38 mouse cellular contexts compared by ENCODE assay signal in genomic region chr1:82797088-82797487, GRCm38 (mm10). TPM values are rescaled to one million over a fixed set of nuclear protein-coding genes. Genes with fewer than 3 reads are reported as not detected.
DNase-seq lines count a peak whose midpoint lies in the region; ATAC-seq and TF ChIP-seq lines count a peak whose summit lies in the region.
"Had no signal": no experiment of that assay in that cellular context is flagged by ENCODE, and none has a peak within 500 bp of the region (broad histone marks: within the 10 kb centered on the region; RNA-seq: fewer than 3 reads in every experiment).

No protein-coding gene starts in this region.

- DNase-seq in 416B (ENCODE audit: low read depth) (peak; percentile 56), MN1 (ENCODE audit: low spot score) (no peak)
- DNase-seq in midbrain, embryonic 10.5 days (ENCODE audit: low spot score), result no peak
- DNase-seq: adrenal gland, adult 8-10 months; cerebellum, adult 8-10 months; cerebellum, postnatal 36 days; gastrocnemius, postnatal 10 days; heart, postnatal 10 days; kidney, adult 18-20 months; kidney, postnatal 36 days; layer of hippocampus, adult 9-11 months; midbrain, embryonic 14.5 days; retina, postnatal 1 day; right cerebral cortex, postnatal 14 days had no signal

- peaks cover 26% of the 10 kb centered on the region for H3K27me3 ChIP-seq in liver, embryonic 15.5 days
- no peaks in the 10 kb centered on the region for H3K27me3 ChIP-seq in hindbrain, embryonic 12.5 days
- no peaks in the 10 kb centered on the region for H3K27me3 ChIP-seq in midbrain, embryonic 10.5 days (ENCODE audit: low read depth, poor library complexity, severe bottlenecking)
- H3K27me3 ChIP-seq: forebrain, embryonic 13.5 days; heart, embryonic 13.5 days; hindbrain, embryonic 15.5 days; kidney, embryonic 15.5 days; limb, embryonic 15.5 days; lung, embryonic 15.5 days; stomach, embryonic 15.5 days had no signal

- no peak for TF ChIP-seq POLR2A in bone marrow macrophage, adult 2 months (IDR thresholded peaks at IDR 0.05; ENCODE audit: borderline replicate concordance, low read depth, low read length)

- H3K4me1 ChIP-seq in bone marrow macrophage, adult 2 months (ENCODE audit: control insufficient read depth, insufficient read depth, low read length), result peaks cover 73% of the 10 kb centered on the region
- H3K4me1 ChIP-seq in liver, embryonic 15.5 days (replicated peaks), result peaks cover 35% of the 10 kb centered on the region
- no peaks in the 10 kb centered on the region for H3K4me1 ChIP-seq in hindbrain, embryonic 12.5 days
- no peaks in the 10 kb centered on the region for H3K4me1 ChIP-seq in midbrain, embryonic 10.5 days
- H3K4me1 ChIP-seq: forebrain, embryonic 13.5 days; hindbrain, embryonic 15.5 days; lung, embryonic 15.5 days; stomach, embryonic 15.5 days had no signal

- 37% methylated on average over 4 of the region's 4 CpGs for WGBS in liver, embryonic 15.5 days (ENCODE audit: insufficient replicate concordance)
- 92% methylated on average over 4 of the region's 4 CpGs for WGBS in hindbrain, embryonic 12.5 days
- 93% methylated on average over 4 of the region's 4 CpGs for WGBS in midbrain, embryonic 10.5 days

- ATAC-seq in liver, embryonic 15.5 days (ENCODE audit: insufficient read depth), result peak; percentile 35; the same call in 1 of the 2 replicates
- peak; percentile 52 for ATAC-seq in megakaryocyte progenitor cell, adult 5-6 weeks (replicated peaks; ENCODE audit: poor library complexity)
- no peak for ATAC-seq in hindbrain, embryonic 12.5 days (ENCODE audit: low FRiP score)
- ATAC-seq: CD4-positive, CD25-positive, alpha-beta regulatory T cell, adult 4 months; forebrain, embryonic 13.5 days had no signal

- TF ChIP-seq CTCF in bone marrow macrophage, adult 2 months (IDR thresholded peaks at IDR 0.05; ENCODE audit: low read depth, low read length), result no peak

- H3K9ac ChIP-seq in liver, embryonic 15.5 days, result no peak overlapping the region
- no peak overlapping the region for H3K9ac ChIP-seq in hindbrain, embryonic 12.5 days
- H3K9ac ChIP-seq: forebrain, embryonic 13.5 days; heart, embryonic 13.5 days; hindbrain, embryonic 15.5 days; kidney, embryonic 15.5 days; limb, embryonic 15.5 days; lung, embryonic 15.5 days; stomach, embryonic 15.5 days had no signal

- H3K9me3 ChIP-seq in liver, embryonic 15.5 days (replicated peaks), result no peaks in the 10 kb centered on the region
- no peaks in the 10 kb centered on the region for H3K9me3 ChIP-seq in hindbrain, embryonic 12.5 days (replicated peaks)
- H3K9me3 ChIP-seq in midbrain, embryonic 10.5 days (replicated peaks), result no peaks in the 10 kb centered on the region
- H3K9me3 ChIP-seq: forebrain, embryonic 13.5 days; heart, embryonic 13.5 days; hindbrain, embryonic 15.5 days; kidney, embryonic 15.5 days; limb, embryonic 10.5 days; limb, embryonic 15.5 days; lung, embryonic 15.5 days; stomach, embryonic 15.5 days had no signal

- no peaks in the 10 kb centered on the region for H3K36me3 ChIP-seq in liver, embryonic 15.5 days (replicated peaks)
- no peaks in the 10 kb centered on the region for H3K36me3 ChIP-seq in hindbrain, embryonic 12.5 days
- no peaks in the 10 kb centered on the region for H3K36me3 ChIP-seq in midbrain, embryonic 10.5 days
- H3K36me3 ChIP-seq: heart, embryonic 13.5 days; hindbrain, embryonic 15.5 days; kidney, embryonic 15.5 days; limb, embryonic 10.5 days; limb, embryonic 15.5 days; lung, embryonic 15.5 days; stomach, embryonic 15.5 days had no signal

- H3K4me2 ChIP-seq in liver, embryonic 15.5 days, result peak overlapping the region; percentile 11; the same call in 1 of the 2 replicates
- no peak overlapping the region for H3K4me2 ChIP-seq in hindbrain, embryonic 12.5 days (replicated peaks)
- H3K4me2 ChIP-seq: forebrain, embryonic 13.5 days; heart, embryonic 13.5 days; hindbrain, embryonic 15.5 days; kidney, embryonic 15.5 days; limb, embryonic 15.5 days; lung, embryonic 15.5 days; stomach, embryonic 15.5 days had no signal

- H3K4me3 ChIP-seq in bone marrow macrophage, adult 2 months (ENCODE audit: insufficient read depth, low read length), result no peak overlapping the region
- H3K4me3 ChIP-seq in liver, embryonic 15.5 days (replicated peaks), result no peak overlapping the region
- no peak overlapping the region for H3K4me3 ChIP-seq in hindbrain, embryonic 12.5 days
- no peak overlapping the region for H3K4me3 ChIP-seq in midbrain, embryonic 10.5 days
- H3K4me3 ChIP-seq: forebrain, embryonic 13.5 days; heart, embryonic 13.5 days; hindbrain, embryonic 15.5 days; kidney, embryonic 15.5 days; limb, embryonic 10.5 days; limb, embryonic 15.5 days; lung, embryonic 15.5 days; stomach, embryonic 15.5 days had no signal

- H3K27ac ChIP-seq in bone marrow macrophage, adult 2 months (ENCODE audit: insufficient read depth, low read depth, low read length), result peak overlapping the region; percentile 86
- no peak overlapping the region for H3K27ac ChIP-seq in liver, embryonic 15.5 days (replicated peaks)
- H3K27ac ChIP-seq in hindbrain, embryonic 12.5 days, result no peak overlapping the region
- H3K27ac ChIP-seq in midbrain, embryonic 10.5 days (replicated peaks), result no peak overlapping the region
- H3K27ac ChIP-seq: forebrain, embryonic 13.5 days; hindbrain, embryonic 15.5 days; kidney, embryonic 15.5 days; limb, embryonic 10.5 days; limb, embryonic 15.5 days; stomach, embryonic 15.5 days had no signal

RNA-seq across cellular contexts. Expression of gene Gm47791, which starts 26.0 kb away (rescaled TPM):
- not detected in 2 replicates for polyA plus RNA-seq in bone marrow macrophage, adult 2 months (2012; ENCODE audit: insufficient read depth, insufficient read length, missing spikeins)
- polyA plus RNA-seq in liver, embryonic 15.5 days (2015; fragmentation: Nextera tagmentation; extraction: Ambion mirVana), result not detected in 2 replicates
- total RNA-seq in megakaryocyte progenitor cell, adult 5-6 weeks (2015), result not detected in 2 replicates
- not detected in 2 replicates for total RNA-seq in megakaryocyte progenitor cell, adult 5-6 weeks (2017)
- not detected in 2 replicates for polyA plus RNA-seq in hindbrain, embryonic 12.5 days (2016; fragmentation: Nextera tagmentation; extraction: Ambion mirVana)
- polyA plus RNA-seq in midbrain, embryonic 10.5 days (2016; fragmentation: Nextera tagmentation; extraction: Ambion mirVana), result not detected in 2 replicates
- total RNA-seq: adrenal gland, adult 8-10 months; adrenal gland, postnatal 4 days; gastrocnemius, postnatal 10 days; heart, postnatal 10 days; hematopoietic stem cell, adult 5-6 weeks; left cerebral cortex, postnatal 10 days; megakaryocyte-erythroid progenitor cell, adult 5-6 weeks; monocyte, adult 5-6 weeks had no signal
- polyA plus RNA-seq: CD4-positive, CD25-positive, alpha-beta regulatory T cell, adult 4 months; embryonic facial prominence, embryonic 11.5 days; forebrain, embryonic 13.5 days; gonadal fat pad, adult 2 months; heart, embryonic 13.5 days; hindbrain, embryonic 15.5 days; inflammation-experienced regulatory T-cells, adult 6 months; kidney, embryonic 15.5 days; limb, embryonic 10.5 days; limb, embryonic 15.5 days; lung, embryonic 15.5 days; midbrain, embryonic 14.5 days; neural tube, embryonic 14.5 days; small intestine, adult 2 months; stomach, embryonic 15.5 days; urinary bladder, adult 2 months had no signal

RNA-seq across cellular contexts. Expression of gene Tm4sf20, which starts 28.8 kb away (rescaled TPM):
- polyA plus RNA-seq in bone marrow macrophage, adult 2 months (2012; ENCODE audit: insufficient read depth, insufficient read length, missing spikeins), result not detected in 2 replicates
- 0.07 and 0.10 TPM in 2 replicates for polyA plus RNA-seq in liver, embryonic 15.5 days (2015; fragmentation: Nextera tagmentation; extraction: Ambion mirVana)
- total RNA-seq in megakaryocyte progenitor cell, adult 5-6 weeks (2015), result not detected in 2 replicates
- not detected in 2 replicates for total RNA-seq in megakaryocyte progenitor cell, adult 5-6 weeks (2017)
- polyA plus RNA-seq in hindbrain, embryonic 12.5 days (2016; fragmentation: Nextera tagmentation; extraction: Ambion mirVana), result 0.16 TPM in 1 of 2 replicates, not detected in the other
- polyA plus RNA-seq in midbrain, embryonic 10.5 days (2016; fragmentation: Nextera tagmentation; extraction: Ambion mirVana), result not detected in 2 replicates
- total RNA-seq: adrenal gland, adult 8-10 months; adrenal gland, postnatal 4 days; gastrocnemius, postnatal 10 days; heart, postnatal 10 days; hematopoietic stem cell, adult 5-6 weeks; left cerebral cortex, postnatal 10 days; megakaryocyte-erythroid progenitor cell, adult 5-6 weeks; monocyte, adult 5-6 weeks had no signal
- polyA plus RNA-seq: embryonic facial prominence, embryonic 11.5 days; gonadal fat pad, adult 2 months; heart, embryonic 13.5 days; hindbrain, embryonic 15.5 days; limb, embryonic 10.5 days; limb, embryonic 15.5 days; neural tube, embryonic 14.5 days had no signal

RNA-seq across cellular contexts. Expression of gene Agfg1, which starts 42.2 kb away (rescaled TPM):
- polyA plus RNA-seq in bone marrow macrophage, adult 2 months (2012; ENCODE audit: insufficient read depth, insufficient read length, missing spikeins), result 31.8 and 38.3 TPM in 2 replicates
- polyA plus RNA-seq in liver, embryonic 15.5 days (2015; fragmentation: Nextera tagmentation; extraction: Ambion mirVana), result 46.3 and 46.5 TPM in 2 replicates
- total RNA-seq in megakaryocyte progenitor cell, adult 5-6 weeks (2015), result 43.1 and 48.3 TPM in 2 replicates
- total RNA-seq in megakaryocyte progenitor cell, adult 5-6 weeks (2017), result 31.5 and 36.2 TPM in 2 replicates
- polyA plus RNA-seq in hindbrain, embryonic 12.5 days (2016; fragmentation: Nextera tagmentation; extraction: Ambion mirVana), result 44.9 and 49.4 TPM in 2 replicates
- 32.0 and 33.5 TPM in 2 replicates for polyA plus RNA-seq in midbrain, embryonic 10.5 days (2016; fragmentation: Nextera tagmentation; extraction: Ambion mirVana)
